Mouse (Mus musculus): ENCODE measurements around the gene Gm21983.

Gm21983 gene

DNA sequence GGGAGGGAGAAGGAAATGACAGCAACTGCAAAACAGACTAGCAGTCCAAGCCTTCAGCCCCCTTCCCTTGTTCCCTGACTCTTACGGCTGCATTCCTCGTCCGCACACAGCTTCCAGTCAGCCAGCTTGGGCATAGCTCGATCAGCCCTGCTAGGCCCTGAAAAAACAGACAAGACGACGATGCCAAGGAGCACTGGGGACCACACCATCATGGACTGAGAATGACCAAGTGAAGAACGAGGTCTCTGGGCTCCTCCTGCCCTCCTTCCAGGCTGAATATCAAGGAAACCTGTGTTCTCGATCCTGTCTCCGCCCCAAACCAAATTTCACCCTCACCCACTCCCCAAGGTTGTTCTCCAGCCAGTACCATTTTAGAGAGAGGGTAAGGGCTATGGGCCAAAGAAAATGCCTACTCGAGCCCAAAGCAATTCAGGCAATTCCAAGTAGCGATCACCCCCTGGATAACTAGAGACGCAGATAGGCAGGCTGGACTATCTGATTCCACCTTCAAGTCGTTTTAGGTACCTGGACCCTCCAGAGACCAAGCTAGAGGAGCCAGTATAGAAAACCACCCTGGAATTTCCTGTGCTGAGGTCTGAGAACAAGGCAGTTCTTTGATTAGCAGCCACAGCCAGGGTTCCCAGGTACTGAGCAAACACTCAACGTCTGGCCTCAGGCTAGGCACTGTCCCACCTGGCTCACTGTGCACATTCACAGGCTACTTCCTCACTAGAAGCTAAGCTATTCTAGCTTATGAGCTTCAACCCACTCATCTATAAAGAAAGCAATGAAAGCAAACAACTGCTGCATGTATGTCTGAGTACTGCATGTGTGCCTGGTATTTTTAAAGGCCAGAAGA lies at the start of gene Gm21983, which contains the start of gene Mia:
Gene Gm21983, minus strand, starts transcription at position 250 of the 859 bp plus-strand sequence.
Gene Mia, minus strand, starts transcription at position 321 of the 859 bp plus-strand sequence.
- no peak for DNase-seq (ENCODE audit: low read depth)

DNA sequence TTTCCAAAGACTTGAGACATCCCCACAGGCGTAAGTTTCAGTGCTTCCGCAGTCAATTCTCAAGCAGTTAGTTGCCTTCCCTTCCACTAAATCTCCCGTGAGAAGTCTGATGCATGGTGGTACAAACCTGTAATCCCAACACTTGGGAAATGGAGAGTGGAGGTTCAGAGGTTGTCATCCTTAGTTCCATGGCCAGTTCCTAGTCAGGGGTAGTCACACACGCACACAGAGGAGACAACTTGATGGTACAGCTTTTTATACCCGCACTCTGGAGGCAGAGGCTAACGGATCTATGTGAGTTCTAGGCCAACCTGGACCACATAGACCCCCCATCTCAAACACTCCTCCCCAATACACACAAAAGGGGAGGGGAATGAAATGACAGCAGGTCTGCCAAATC lies 48.0 kb upstream of the Gm21983 start:
- DNase-seq (ENCODE audit: low read depth) = no peak

DNA sequence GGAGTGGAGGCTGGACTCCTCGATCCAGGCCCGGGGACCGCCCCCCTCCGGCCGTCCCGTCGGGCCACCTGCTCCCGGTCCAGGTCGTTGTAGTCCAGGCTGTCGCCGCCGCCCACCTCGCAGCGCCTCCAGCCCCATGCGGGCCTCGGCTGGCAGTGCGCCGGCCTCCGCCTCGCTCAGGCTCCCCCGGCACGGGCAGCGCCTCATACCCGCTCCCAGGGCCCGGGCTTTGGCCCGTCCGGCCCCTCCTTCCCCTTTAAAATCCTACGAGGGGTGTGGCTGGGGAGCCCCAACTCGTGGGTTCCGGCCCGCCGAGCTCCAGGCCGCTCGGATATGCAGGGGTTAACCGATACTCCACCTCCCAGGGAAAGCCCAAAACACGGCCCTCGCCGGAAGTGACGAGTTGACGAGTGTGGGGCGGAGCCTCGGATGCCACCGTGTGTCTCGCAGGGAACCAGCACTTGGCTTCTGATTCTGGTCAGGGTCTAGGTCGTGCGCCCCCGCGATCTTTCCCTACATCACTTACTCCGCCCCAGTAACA lies 47.5 kb upstream of the Gm21983 start, which contains the start of gene Itpkc:
Gene Itpkc, minus strand, starts transcription at position 381 of the 541 bp plus-strand sequence.
- peak; percentile 94 for DNase-seq (ENCODE audit: low read depth)

DNA sequence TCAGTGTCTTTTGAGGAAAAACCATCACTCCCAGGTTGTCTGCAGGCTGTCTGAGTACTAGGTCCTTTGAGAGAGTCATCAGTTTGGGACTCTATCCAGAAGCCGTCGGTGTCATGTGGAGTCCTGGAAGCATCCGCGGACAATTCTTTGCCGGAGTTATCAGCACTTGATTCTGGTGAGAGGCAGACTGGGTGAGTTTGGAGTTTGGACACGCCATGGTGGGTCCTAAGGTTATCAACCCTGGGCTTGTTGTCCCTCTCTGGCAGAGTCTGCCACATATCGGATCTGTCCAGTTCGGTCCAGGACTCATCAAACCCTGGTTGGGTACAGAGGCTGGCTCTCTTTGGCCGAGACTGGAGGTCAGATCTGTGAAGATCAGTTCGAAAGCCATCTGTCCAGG lies 46.8 kb upstream of the Gm21983 start:
- no peak for DNase-seq (ENCODE audit: low read depth)

DNA sequence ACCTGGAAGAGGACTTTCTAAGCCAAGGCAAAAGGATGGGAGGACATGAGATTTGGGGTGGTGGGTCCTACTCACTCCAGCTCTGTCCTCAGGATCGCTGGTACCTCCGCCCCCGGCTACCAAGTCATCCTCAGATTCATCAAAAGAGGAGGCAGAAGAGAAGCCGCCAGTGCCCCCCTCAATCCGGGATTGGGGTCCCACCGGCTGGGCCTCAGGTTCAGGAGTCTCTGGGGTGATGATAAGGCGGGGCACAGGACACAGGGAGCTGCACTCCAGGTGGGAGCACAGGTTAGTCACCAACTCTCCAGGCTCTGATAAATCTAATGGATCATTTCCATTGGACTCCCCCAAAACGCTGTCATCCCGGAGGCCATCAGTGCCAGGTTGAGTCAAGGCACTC lies 46.4 kb upstream of the Gm21983 start:
- DNase-seq (ENCODE audit: low read depth) = no peak

DNA sequence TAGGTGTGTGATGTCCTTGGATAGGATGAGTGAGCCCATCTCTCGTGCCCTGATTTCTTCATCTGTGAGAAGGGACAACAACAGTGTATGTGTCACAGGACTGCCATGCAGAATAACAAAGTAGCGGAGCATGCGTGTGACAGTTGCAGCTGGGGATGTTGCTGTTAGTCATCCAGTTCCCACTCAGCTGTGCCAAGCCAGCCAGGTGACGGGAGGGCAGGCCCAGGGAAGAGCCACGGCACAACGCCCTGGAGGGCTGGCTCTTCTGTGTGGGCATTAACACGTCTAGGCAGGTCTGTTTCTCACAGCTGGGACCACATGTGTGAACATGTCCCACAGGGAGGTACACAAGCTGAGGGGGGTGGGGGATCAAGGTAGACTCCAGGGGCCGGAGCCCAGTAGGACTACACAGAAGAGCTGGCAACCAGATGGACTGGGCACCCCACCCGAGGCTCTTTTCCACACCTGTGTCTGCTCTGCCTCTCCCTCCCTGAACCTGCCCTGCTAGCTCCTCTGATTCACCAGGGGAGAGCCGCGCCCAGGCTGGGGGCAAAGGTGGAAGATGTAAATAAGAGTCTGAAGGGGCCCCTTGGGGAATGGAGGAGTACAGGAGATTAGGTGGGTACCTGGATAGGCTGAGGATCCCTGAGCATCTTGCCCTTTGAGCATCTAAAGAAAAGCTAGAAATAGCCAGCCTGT lies 44.1 kb upstream of the Gm21983 start:
- DNase-seq (ENCODE audit: low read depth) = no peak

DNA sequence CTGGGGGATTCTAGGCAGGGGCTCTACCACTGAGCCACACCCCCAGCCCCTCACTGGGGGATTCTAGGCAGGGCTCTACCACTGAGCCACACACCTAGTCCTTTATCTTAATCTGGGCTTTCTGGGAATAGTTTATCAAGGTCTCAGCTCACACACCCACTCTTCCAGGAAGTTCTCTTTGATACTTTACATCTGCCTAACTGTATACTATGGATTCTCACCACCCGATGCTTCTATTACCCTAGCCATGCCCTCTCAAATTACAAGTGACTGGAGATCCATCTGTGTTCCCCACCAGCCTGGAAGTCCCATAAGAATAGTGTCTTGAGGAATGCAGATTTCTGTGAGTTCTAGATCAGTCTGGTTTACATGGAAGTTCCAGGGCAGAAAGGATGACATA lies 41.7 kb upstream of the Gm21983 start:
- no peak for DNase-seq (ENCODE audit: low read depth)

DNA sequence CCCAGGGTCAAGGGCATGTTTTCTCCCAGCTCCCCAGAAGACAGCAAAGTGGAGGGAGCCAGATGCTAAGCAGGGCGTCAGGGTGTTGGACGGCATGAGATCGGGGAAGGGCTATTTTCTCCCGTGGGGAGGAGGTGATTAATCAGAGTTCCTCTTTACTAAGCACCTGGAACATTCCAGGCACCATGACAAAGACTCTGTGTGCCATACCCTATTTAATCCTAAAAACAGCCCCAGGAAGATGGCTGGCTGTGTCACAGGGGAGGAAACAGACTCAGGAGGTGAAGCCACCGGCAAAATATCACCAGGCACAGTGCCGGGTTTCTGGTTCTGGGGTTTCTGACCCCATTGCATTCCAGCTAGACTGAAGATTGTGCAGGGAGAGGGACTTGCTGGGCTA lies 41.1 kb upstream of the Gm21983 start:
- no peak for DNase-seq (ENCODE audit: low read depth)

DNA sequence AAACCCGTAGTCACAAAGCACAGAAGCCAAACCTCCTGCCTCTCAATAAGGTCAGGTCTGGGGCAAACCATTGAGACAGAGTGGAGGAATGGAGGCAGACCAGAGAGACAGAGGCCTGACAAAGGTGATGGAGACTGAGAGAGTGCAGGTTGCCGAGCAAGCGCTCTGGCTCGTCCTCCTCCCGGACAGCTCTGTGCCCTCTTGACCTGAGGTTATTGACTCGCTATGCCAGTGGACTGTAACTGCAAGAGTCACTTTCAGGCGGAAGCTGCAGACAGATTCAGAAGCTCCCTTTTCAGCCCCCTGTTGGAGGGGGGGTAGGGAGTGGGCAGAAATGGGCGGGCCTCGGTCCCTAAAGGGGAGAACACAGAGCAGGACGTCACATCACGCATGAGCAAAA lies 39.1 kb upstream of the Gm21983 start:
- no peak for DNase-seq (ENCODE audit: low read depth)

DNA sequence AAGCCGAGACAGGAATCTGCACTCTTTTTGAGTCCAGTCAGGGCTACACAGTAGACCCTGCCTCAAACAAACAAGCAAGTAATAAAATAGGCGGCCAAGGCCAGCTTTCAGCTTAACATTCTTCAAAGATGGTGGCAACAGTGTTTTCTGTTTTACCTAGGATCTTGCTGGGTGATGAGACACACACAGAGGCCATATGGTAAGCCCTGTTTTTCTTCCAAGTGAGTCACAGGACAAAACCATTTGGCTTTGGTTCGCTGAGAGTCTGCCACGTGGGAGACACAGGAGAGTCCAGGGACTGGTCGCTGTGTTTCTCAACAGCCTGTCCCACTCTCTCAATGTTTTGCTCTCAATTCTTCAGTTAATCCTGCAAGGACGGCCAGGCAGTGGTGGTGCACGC lies 37.7 kb upstream of the Gm21983 start:
- DNase-seq (ENCODE audit: low read depth) = no peak

DNA sequence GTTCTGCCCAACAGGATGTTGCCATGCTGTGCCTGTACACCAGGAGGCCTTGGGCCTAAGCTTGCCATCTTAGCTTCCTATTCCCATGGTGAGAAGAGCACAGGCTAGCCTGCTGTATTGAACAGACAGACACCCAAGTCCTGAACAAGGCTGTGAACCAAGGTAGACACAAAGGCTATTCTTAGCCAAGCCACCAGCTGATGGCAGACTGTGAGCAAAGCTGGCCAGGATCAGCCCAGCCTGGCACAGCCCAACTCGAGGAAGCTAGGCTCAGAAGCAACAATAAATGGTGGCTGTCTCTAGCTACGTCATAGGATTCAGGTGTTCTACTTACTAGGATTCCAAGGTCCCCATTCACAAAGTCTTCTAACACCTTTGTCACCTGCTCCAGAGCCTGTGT lies 31.7 kb upstream of the Gm21983 start:
- DNase-seq (ENCODE audit: low read depth) = no peak

DNA sequence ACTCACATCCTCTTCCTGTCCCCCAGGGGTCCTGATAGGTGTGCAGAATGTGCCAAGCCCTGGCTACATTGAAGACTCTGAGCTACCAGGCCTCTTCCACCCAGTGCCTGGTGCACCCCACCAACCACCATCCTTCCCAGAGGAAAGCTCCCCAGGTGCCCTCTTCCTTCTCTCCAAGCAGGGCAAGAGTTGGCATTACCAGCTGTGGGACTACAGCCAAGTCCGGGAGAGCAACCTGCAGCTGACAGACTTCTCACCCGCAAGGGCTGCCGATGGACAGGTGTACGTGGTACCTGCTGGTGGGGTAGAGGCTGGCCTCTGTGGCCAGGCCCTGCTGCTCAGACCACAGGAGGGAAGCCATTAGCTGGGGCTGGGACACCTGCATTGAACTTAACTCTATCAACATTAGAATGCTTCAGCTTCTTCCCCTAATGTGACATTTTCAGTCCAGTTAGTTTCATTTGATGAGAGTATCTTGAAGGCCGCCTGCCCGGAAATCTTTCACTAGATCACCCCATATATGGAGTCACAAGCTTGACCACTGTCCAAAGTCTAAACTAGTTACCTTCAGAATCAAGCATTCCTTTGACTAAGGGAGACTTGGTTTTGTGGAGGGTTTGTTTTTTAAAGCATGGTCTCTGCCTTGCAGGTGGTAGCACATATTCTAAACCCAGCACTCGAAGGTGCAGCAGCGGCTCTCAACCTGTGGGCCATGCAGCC lies 23.0 kb upstream of the Gm21983 start:
- no peak for DNase-seq (ENCODE audit: low read depth)

DNA sequence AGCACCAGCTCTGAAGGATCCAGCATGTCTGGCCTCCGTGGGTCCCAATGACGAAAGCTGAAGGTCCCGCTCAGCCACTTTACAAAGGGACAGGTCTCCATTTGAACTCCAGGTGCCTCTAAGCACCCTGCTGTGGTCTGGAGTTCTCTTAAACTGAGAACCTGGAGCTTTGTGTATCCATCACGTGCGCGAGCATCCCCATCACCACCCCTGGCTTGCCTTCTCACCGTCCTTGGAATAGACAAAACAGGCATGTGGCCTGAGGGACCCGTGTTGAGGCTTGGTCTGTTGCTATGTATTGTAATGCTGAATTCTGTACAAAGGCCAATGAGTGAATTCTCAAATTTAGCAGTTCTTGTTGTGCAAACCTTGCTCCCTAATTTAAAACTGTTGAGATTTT lies 17.9 kb upstream of the Gm21983 start:
- no peak for DNase-seq (ENCODE audit: low read depth)

DNA sequence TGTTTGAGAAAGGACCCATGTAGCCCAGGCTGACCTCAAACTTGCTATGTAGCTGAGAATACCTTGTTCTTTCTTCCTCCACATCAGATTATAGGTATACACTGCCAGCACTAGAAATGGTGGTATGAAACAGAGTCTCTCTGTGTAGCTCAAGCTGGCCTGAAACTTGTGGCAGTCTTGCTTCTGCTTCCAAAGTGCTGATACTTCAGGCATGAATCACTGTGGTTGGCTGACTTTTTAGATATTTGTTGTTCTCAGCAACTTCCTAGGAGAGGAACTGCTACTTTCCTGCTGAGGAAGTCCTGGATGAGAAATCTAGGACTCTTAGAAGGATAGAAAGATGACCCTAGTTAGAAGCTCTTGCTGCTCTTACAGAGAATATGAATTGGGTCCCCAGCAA lies 17.5 kb upstream of the Gm21983 start:
- DNase-seq (ENCODE audit: low read depth) = no peak

DNA sequence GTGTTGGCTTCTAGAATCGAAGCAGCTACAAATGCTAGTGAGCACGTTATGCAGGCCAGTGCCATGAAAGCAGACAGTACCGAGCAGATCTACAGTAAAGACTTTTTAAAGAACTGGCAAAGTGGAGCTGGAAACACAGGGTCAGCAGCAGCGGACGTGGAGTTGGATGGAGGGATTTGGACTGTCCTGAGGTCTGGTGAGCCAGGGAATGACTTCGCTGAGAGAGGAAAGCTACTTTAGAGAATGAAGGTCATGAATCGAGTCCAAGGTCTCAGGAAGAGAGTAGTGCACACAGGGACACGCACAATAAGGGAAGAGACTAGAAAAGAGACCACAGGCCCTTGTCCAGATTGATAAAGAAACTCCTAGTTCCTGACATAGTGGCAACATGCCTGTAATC lies 16.7 kb upstream of the Gm21983 start:
- no peak for DNase-seq (ENCODE audit: low read depth)

DNA sequence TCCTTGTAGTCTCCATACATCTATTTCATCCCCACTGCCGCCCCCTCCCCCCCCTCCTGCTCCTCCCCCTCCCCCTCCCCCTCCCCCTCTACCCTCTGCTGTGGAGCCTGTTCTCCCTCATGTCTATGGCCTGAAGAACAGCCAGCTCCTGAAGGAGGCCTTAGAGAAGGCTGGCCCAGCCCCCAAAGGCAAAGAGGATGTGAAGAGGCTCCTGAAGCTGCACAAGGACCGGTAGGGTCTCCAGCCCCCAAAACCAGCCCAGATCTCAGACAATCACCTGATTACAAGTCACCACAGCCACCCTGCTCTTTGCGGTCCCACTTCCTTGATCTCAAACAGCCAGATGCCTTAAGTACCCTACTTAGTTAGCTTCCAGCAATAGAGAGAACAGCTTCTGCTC lies 16.2 kb upstream of the Gm21983 start:
- no peak for DNase-seq (ENCODE audit: low read depth)

DNA sequence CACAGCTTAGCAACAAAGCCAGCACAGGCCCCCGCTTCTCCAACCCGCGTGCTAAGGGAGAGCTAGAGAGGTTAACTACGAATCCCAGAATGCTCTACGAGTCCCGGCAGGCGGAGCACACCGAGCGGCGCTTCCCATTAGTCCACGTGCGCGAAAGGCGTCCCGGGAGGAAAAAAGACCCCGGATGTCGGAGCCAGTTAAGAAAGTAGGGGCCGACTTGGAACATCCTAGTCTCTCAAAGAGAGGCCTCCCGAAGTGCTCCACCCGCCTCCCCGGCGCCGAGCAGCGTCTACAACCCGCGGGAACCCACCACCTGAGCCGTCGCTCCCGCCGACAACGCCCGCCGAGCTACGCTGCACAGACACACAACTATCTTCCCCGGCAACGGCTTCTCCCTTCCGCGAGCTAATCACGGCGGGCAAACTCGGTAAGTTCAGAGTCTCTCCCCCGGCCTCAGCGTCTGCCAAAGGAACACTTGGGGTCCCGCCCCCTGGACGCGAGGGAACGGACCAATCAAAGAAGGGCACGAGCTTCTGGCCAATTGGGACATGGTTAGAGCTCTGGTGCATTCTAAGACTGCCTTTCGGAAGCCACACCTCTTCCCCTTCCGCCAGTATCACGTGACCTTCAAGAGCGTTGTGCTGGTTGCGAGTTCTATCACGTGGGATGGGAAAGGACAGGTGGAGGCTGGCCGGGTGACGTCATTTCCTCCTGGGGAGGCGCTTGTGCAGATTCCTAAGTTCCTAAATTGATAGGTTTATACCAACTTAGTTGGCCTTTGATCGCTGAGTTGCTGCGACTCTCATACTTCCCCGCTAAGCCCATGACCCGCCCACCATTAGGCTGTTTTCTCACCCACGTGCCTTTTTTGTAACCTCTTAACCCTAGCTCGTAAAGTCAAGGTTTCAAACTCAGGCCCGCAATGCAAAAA lies 15.1 kb upstream of the Gm21983 start, which contains the start of the genes BC024978 and Snrpa:
Gene BC024978, plus strand, starts transcription at position 101 of the 931 bp plus-strand sequence.
Gene Snrpa, minus strand, starts transcription at position 591 of the 931 bp plus-strand sequence.
- peak; percentile 100 for DNase-seq (ENCODE audit: low read depth)

DNA sequence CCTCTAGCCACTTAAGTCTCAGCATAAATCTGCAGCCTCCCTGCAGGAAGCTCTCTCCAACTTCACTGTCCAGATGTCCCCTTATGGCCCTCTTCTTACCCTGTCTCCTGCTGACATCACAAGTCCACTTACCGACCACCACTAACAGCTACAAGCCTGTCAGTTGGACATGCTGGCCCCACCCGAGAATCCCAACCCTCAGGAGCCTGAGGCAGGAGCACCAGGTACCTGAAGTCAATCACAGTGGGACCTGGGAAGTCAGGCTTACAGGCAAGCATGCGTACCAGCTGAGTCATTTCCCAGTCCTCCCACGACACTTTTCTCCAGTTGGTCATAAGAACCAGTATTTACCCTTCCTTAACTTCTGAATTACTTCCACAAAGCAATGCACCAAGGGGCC lies 12.8 kb upstream of the Gm21983 start:
- peak; percentile 29 for DNase-seq (ENCODE audit: low read depth)

DNA sequence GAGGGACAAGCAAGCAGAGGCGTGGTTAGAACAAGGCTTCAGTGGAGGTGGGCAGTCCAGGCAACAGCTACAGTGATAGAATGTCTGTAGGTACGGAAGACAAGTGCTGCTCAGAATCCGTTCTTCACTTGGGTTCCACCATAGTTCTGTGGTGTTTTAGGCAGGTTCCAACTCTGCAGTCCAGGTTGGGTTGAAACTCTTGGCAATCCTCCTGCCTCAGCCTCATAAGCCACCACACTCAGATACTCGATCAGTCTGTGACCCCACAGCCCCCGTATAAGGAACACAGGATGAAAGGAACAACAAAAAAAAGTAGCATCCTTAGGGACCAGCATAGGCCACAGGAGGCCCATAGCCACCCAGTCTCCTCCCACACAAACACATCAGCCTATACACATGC lies 11.5 kb upstream of the Gm21983 start:
- DNase-seq (ENCODE audit: low read depth) = no peak

DNA sequence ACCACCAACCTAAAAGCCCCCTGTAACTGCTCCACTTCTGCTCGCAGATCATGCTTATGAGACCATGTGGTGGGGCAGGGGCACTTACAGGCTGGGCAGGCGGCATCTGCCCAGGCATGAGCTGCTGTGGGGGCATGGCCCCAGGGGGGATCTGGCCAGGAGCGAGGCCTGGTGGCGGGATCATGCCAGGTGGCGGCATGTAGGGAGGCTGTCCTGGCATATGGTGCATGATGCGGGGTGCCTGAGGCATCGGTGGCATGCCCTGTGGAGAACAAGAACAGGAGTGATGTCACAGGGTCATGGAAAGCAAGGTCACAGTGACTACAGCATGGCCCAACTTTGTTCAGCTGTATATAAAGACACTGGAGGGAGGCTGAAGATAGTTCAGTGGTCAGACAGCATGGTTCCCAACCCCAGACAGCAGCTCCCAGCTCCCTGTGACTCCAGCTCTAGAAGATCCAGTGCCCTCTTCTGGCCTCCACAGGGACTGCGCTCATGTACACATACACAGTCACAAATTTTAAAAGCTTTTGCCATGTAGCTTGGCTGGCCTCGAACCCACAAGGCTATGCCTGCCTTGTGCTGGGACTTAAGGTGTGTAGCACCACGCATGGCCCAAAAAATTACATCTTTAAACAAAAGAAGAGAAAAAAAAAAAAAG lies 8.5 kb upstream of the Gm21983 start:
- peak; percentile 32 for DNase-seq (ENCODE audit: low read depth)

DNA sequence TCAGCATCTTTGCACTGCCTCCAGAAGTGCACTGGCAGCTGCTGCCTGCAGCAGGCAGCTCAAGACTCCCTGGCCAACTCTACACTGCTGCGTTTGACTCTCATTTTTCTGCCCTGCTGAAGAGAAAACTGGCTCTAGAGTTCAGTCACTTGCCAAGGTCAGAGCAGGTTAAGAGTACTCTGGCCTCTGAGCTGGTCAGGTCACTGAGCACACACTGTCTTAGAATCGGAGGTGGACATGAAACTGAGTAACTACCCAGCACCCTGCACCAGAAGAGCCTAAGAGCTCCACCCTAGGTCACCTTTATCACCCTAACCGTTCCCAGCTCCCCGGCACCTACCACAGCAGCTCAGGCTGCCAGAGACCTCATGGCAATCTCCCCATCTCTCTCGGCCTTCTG lies 5.1 kb upstream of the Gm21983 start:
- no peak for DNase-seq (ENCODE audit: low read depth)

All from 416B (cell line).